Mouse (Mus musculus) midbrain, embryonic 14.5 days (tissue): Measurements from ENCODE around the gene Cdh8. TPM values are rescaled to one million over a fixed set of nuclear protein-coding genes. Genes with fewer than 3 reads are reported as not detected.

Experiments used
- ATAC-seq: fragments of 200-750 bp; cut with Nextera tagmentation; 2 replicates; pipeline ENCODE4 v1.8.0; 2017; ENCODE audit warnings: moderate number of reproducible peaks, moderate library complexity; ENCODE audit not compliant: low FRiP score, low TSS enrichment
- DNase-seq: peaks from one replicate; pipeline ENCODE4 v3.0.0-alpha.2; 2015
- H3K27ac ChIP-seq: fragments of 300-500 bp; sonication (generic); replicated peaks from 2 replicates; pipeline ENCODE4 v1.5.1; 2014; ENCODE audit warnings: mild to moderate bottlenecking, low read depth, low read length, moderate library complexity
- H3K27me3 ChIP-seq: fragments of 300-500 bp; sonication (generic); 2 replicates; pipeline ENCODE4 v1.6.1; 2014; ENCODE audit warnings: low read length, control low read depth, mixed read lengths; ENCODE audit not compliant: control insufficient read depth, insufficient read depth
- H3K36me3 ChIP-seq: fragments of 300-500 bp; sonication (generic); 2 replicates; pipeline ENCODE4 v1.6.1; 2014; ENCODE audit warnings: low read length, control low read depth; ENCODE audit not compliant: control insufficient read depth, insufficient read depth
- H3K4me1 ChIP-seq: fragments of 300-500 bp; sonication (generic); 2 replicates; pipeline ENCODE4 v1.6.1; 2014; ENCODE audit warnings: mild to moderate bottlenecking, antibody characterized with exemption, low read length, control low read depth; ENCODE audit not compliant: control insufficient read depth, insufficient read depth
- H3K4me2 ChIP-seq: fragments of 300-500 bp; sonication (generic); 2 replicates; pipeline ENCODE4 v1.6.1; 2014; ENCODE audit warnings: mild to moderate bottlenecking, low read length, moderate library complexity
- H3K4me3 ChIP-seq: fragments of 300-500 bp; sonication (generic); replicated peaks from 2 replicates; pipeline ENCODE4 v1.5.1; 2014; ENCODE audit warnings: low read depth, low read length
- H3K9ac ChIP-seq: fragments of 300-500 bp; sonication (generic); replicated peaks from 2 replicates; pipeline ENCODE4 v1.6.1; 2014; ENCODE audit warnings: mild to moderate bottlenecking, low read length, moderate library complexity
- H3K9me3 ChIP-seq: fragments of 300-500 bp; sonication (generic); 2 replicates; pipeline ENCODE4 v1.6.1; 2016; ENCODE audit warnings: low read length, control low read depth, mixed read lengths; ENCODE audit not compliant: control insufficient read depth
- WGBS: fragments of 180-500 bp; shearing (Covaris S2); extraction: QIAGEN DNeasy Blood & Tissue Kit; methylation state at CpG from one replicate; pipeline ENCODE4 v1.1.7; 2014; 5-methylcytosine and 5-hydroxymethylcytosine counted together
- polyA plus RNA-seq: library from polyadenylated mRNA; unstranded; fragments of >200 nt; fragmentation: Nextera tagmentation; extraction: Ambion mirVana; gene quantifications from 2 replicates; pipeline ENCODE4 v1.2.1, GENCODE M21; 2014

Cdh8 gene
- polyA plus RNA-seq, 1 experiment from 2014 or later = 60.4 TPM

DNA sequence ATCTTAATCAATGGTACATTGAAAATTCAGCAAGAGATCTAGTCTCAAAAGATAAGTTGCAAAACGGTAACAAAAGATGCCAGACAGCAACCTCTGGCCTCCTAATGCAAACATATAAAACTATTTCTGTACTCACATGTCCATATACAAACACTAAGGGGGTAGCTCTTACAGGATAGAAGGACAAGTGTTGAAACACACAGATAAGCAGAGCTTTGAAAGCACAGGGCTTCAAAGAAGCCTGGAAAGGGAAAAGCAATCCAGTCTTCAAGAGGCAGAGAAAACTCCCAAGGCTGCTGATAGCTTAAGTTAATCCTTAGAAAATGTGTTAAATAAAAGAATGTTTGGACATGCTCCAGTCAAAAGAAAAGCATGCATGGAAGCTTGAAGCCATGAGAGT is 77.0 kb downstream of the Cdh8 start:
- no peak for ATAC-seq
- H3K4me3 ChIP-seq = no peak overlapping the region

DNA sequence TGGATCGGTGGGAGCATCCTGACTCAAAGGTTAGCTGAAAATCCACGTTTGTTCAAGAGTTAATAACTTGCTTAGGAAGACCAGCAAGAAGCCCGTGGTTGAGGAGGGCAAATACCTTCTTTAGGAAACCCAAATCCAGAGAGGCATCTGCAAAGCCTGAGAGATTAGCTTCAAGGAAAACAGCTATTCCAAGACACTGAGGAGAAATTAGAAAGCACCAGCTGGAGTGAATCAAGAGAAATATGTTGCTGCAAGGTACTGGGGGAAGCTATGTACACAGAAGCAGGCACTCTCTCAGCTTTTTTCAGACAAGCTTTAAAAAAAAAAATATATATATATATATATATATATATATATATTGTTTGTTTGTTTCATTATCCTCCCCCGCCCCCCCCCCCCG is 88.7 kb downstream of the Cdh8 start:
- H3K27ac ChIP-seq = no peak overlapping the region
- ATAC-seq = no peak
- no peaks in the 10 kb centered on the region for H3K27me3 ChIP-seq
- H3K4me3 ChIP-seq = no peak overlapping the region
- no peak overlapping the region for H3K4me2 ChIP-seq
- no peak overlapping the region for H3K9ac ChIP-seq
- H3K9me3 ChIP-seq = no peaks in the 10 kb centered on the region
- 83% methylated on average over 5 of the region's 5 CpGs for WGBS
- no peak for DNase-seq
- H3K4me1 ChIP-seq = no peaks in the 10 kb centered on the region
- H3K36me3 ChIP-seq = no peaks in the 10 kb centered on the region

More for the DNA sequence above, 77.0 kb downstream of the Cdh8 start:
- Histone ChIP-seq H3K27ac (no peak overlapping the region), H3K27me3 (no peaks in the 10 kb centered on the region), H3K4me1 (no peaks in the 10 kb centered on the region), H3K36me3 (no peaks in the 10 kb centered on the region), H3K9me3 (no peaks in the 10 kb centered on the region), H3K9ac (no peak overlapping the region), H3K4me2 (no peak overlapping the region)
- DNase-seq = no peak
- WGBS = 48% methylated on average over 1 of the region's 1 CpGs

DNA sequence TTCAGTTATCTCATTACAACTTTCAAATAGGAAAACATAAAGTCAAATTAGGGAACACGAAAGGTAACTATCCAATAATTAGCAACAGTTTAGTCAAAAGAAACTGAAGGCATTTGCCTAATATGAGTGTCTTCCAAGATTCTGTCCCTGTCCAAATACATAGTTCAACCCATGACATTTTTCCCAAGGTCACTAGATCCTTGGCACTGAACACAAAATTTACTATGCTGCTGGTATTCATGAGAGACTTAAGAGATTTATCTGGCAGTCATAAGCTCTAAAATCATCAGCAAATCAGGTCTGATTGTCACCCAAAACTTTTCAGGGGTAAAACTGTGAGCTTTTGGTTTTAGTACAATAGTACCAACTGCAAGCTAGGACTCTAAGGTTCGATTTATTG is 101.7 kb downstream of the Cdh8 start:
- H3K27me3 ChIP-seq = no peaks in the 10 kb centered on the region
- no peaks in the 10 kb centered on the region for H3K4me1 ChIP-seq
- H3K9me3 ChIP-seq = no peaks in the 10 kb centered on the region
- ATAC-seq (no peak), DNase-seq (no peak)
- WGBS = 91% methylated on average over 2 of the region's 2 CpGs
- H3K4me3 ChIP-seq = no peak overlapping the region
- no peak overlapping the region for H3K4me2 ChIP-seq
- H3K9ac ChIP-seq = no peak overlapping the region
- no peaks in the 10 kb centered on the region for H3K36me3 ChIP-seq
- no peak overlapping the region for H3K27ac ChIP-seq

DNA sequence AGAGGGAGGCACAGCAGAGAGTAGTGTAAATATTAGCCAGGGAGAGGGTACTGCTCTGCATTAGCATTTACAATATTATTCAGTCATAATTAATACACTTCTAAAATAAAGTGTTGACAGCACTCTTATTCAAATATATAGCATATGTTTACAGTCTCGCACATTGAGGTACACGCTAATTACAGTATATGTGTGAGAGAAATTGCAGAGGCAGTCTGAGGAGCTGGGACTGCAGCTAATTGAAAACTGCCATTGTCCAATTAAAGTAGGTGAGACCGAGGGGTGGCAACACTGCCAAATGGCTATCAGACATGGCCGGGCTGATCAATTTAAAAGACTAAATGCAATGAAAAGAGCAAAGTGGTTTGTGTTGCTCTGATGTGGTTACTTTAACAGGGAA is 112.1 kb downstream of the Cdh8 start:
- Histone ChIP-seq H3K9me3 (no peaks in the 10 kb centered on the region), H3K4me2 (no peak overlapping the region), H3K9ac (no peak overlapping the region), H3K27me3 (no peaks in the 10 kb centered on the region), H3K4me1 (no peaks in the 10 kb centered on the region), H3K27ac (no peak overlapping the region), H3K4me3 (no peak overlapping the region), H3K36me3 (no peaks in the 10 kb centered on the region)
- WGBS = 84% methylated on average over 4 of the region's 4 CpGs
- DNase-seq = no peak
- ATAC-seq = no peak

DNA sequence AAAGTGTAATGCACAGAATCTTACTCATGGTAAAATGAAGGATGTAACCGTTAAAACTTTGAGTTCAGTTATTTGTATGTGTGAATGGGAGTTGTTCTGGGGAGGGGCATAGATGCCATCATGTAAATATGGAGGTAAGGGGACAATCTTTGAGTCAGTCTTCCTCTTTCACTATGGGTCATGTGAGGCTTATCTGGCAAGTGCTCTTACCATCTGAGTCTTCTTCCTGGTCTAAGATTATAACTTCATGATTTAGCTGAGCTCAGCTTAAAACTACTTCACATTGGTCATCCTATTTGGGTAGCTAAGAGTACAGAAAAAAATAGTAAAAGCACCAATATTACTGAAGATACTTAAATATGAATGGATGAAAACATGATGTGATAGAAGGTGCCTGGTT is 126.1 kb downstream of the Cdh8 start:
- Histone ChIP-seq H3K4me1 (no peaks in the 10 kb centered on the region), H3K27ac (no peak overlapping the region), H3K9me3 (no peaks in the 10 kb centered on the region), H3K36me3 (no peaks in the 10 kb centered on the region), H3K4me3 (no peak overlapping the region), H3K4me2 (no peak overlapping the region), H3K27me3 (no peaks in the 10 kb centered on the region), H3K9ac (no peak overlapping the region)
- no peak for DNase-seq
- no peak for ATAC-seq
- WGBS = 94% methylated on average over 1 of the region's 1 CpGs

DNA sequence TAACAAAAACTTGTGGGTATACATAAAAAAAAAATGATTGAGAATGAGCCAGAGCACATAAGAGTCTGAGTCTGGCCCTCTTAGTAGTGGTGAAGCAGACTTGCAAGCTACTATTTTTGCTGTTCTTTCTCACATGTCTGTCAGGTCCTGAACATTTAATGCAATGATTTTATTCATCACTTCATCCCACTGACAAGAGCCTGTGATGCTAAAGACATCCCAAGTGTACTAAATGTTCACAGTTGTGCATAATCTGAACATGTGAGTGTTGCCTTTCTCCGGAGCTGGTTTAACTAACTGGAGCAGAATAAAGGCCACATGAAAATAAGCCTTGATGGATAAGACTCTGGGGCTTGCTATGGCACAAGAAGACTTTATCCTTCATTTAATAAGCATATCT is 131.2 kb downstream of the Cdh8 start:
- no peaks in the 10 kb centered on the region for H3K36me3 ChIP-seq
- H3K9me3 ChIP-seq = no peaks in the 10 kb centered on the region
- no peak for ATAC-seq
- no peak overlapping the region for H3K27ac ChIP-seq
- no peak overlapping the region for H3K9ac ChIP-seq
- no peak overlapping the region for H3K4me2 ChIP-seq
- WGBS = 62% methylated on average over 1 of the region's 1 CpGs
- H3K27me3 ChIP-seq = no peaks in the 10 kb centered on the region
- no peak overlapping the region for H3K4me3 ChIP-seq
- no peak for DNase-seq
- H3K4me1 ChIP-seq = no peaks in the 10 kb centered on the region

DNA sequence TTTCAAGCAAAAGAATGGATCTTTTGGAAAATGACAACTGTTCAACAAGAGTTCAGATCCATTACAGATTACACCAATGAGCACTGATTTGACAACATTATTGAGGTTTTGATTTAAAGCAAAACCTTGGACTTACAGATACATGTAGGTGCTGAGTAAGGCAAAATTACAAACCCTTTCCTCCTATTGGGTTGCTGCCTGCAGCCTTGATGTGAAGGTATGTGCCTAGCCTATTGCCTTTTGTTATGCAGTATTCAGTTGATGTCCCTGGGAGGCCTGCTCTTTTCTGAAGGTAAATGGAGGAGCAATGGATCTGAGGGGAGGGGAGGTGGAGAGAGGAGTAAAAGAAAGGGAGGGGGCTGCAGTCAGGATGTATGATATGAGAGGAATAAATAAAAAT is 135.9 kb downstream of the Cdh8 start:
- Histone ChIP-seq H3K4me3 (no peak overlapping the region), H3K4me1 (no peaks in the 10 kb centered on the region), H3K27me3 (no peaks in the 10 kb centered on the region), H3K9ac (no peak overlapping the region), H3K36me3 (no peaks in the 10 kb centered on the region), H3K4me2 (no peak overlapping the region), H3K9me3 (no peaks in the 10 kb centered on the region), H3K27ac (no peak overlapping the region)
- no peak for DNase-seq
- ATAC-seq = no peak

DNA sequence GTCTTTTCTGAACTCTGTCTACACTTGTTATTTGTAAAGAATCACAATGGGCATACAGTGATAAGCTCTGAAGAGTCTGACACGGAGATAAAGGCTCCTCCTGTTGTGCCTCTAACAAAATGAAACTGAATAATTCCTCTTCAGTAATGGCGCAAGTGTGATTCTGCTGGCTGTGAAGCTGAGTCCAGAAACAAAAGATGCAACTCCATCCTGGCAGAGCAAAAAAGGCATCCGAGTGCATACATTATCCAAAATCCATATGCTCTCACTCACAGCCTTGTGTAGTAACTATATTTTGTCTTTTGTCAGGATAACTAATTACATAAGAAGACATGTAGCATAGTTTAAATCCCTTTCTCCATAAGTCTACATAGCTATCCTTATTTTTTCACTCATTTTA is 149.1 kb downstream of the Cdh8 start:
- no peaks in the 10 kb centered on the region for H3K27me3 ChIP-seq
- DNase-seq (peak; percentile 18), ATAC-seq (no peak)
- no peak overlapping the region for H3K4me3 ChIP-seq
- H3K4me1 ChIP-seq = no peaks in the 10 kb centered on the region
- no peaks in the 10 kb centered on the region for H3K36me3 ChIP-seq
- H3K9me3 ChIP-seq = no peaks in the 10 kb centered on the region
- H3K9ac ChIP-seq = no peak overlapping the region
- H3K27ac ChIP-seq = no peak overlapping the region
- no peak overlapping the region for H3K4me2 ChIP-seq
- 16% methylated on average over 3 of the region's 3 CpGs for WGBS

DNA sequence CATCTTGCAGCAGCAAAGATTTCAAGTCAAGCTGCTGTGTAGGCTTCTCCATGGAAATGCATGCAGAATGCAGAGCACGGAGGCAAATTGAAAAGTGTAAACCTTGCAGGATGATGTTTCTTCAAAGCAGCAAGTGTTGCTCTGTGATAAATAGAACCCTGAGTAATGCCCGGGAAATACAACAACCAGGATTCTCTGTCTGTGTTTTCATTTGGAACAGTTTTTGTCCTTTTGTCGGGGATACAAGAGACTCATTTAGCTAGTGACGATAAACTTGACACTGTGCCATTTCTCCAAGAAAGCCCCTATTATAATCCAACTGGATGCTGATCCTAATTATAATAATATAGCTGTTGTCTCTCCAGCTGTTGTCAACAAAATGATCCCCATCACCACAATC is 181.9 kb downstream of the Cdh8 start:
- H3K4me3 ChIP-seq = no peak overlapping the region
- H3K4me1 ChIP-seq = peaks cover 15% of the 10 kb centered on the region
- H3K4me2 ChIP-seq = no peak overlapping the region
- H3K9me3 ChIP-seq = no peaks in the 10 kb centered on the region
- H3K27me3 ChIP-seq = no peaks in the 10 kb centered on the region
- 16% methylated on average over 4 of the region's 4 CpGs for WGBS
- ATAC-seq = peak; percentile 57; the same call in 1 of the 2 replicates
- no peak overlapping the region for H3K9ac ChIP-seq
- peak; percentile 74 for DNase-seq
- no peaks in the 10 kb centered on the region for H3K36me3 ChIP-seq
- H3K27ac ChIP-seq = peak overlapping the region; percentile 13; the same call in 1 of the 2 replicates
